ENCODE assay signal across 12 mouse cellular contexts in genomic region chr1:157480901-157481300, GRCm38 (mm10). TPM values are rescaled to one million over a fixed set of nuclear protein-coding genes. Genes with fewer than 3 reads are reported as not detected.
"Had no signal": no experiment of that assay in that cellular context is flagged by ENCODE, and none has a peak within 500 bp of the region (broad histone marks: within the 10 kb centered on the region; RNA-seq: fewer than 3 reads in every experiment).

No protein-coding gene starts in this region.

- H3K4me2 ChIP-seq: liver, embryonic 13.5 days; midbrain, embryonic 11.5 days had no signal

- H3K27me3 ChIP-seq: liver, embryonic 13.5 days had no signal

- H3K27ac ChIP-seq: liver, embryonic 13.5 days had no signal

- H3K4me3 ChIP-seq: left cerebral cortex, adult 2 months; liver, embryonic 13.5 days had no signal

- DNase-seq: kidney, postnatal 10 days; kidney, postnatal 36 days; layer of hippocampus, postnatal 36 days; liver, embryonic 13.5 days; lung, adult 2 months; lung, postnatal 14 days; lung, postnatal 4 days; thymus, adult 18-20 months; thymus, postnatal 36 days had no signal

- H3K9me3 ChIP-seq: liver, embryonic 13.5 days had no signal

- H3K36me3 ChIP-seq: liver, embryonic 13.5 days had no signal

- H3K9ac ChIP-seq: liver, embryonic 13.5 days had no signal

RNA-seq across cellular contexts. Expression of gene Sec16b, which starts 25.6 kb away (rescaled TPM):
- total RNA-seq: megakaryocyte-erythroid progenitor cell, adult 5-6 weeks had no signal
